Mouse (Mus musculus) left cerebral cortex, postnatal 25 days (tissue): ENCODE measurements around the gene Pde2a. TPM values are rescaled to one million over a fixed set of nuclear protein-coding genes. Genes with fewer than 3 reads are reported as not detected.

Experiments
- DNase-seq, 2 experiments: peaks; one replicate each; pipeline ENCODE4 v3.0.0; 2022; ENCODE audit warnings: low spot score in 2 of 2, mixed read lengths in 1 of 2
- intact Hi-C: fragments of 180-260 bp; cut with DNase I; formaldehyde crosslinking; loops from one replicate; pipeline ENCODE4 v1.15.1; 2025
- total RNA-seq, 2 experiments: library from RNA; stranded (reverse); gene quantifications; 2 replicates each; pipeline ENCODE4 v1.2.3; 2021

Gene Pde2a
- total RNA-seq, 2 experiments from 2014 or later, result 377 to 383 TPM

DNA sequence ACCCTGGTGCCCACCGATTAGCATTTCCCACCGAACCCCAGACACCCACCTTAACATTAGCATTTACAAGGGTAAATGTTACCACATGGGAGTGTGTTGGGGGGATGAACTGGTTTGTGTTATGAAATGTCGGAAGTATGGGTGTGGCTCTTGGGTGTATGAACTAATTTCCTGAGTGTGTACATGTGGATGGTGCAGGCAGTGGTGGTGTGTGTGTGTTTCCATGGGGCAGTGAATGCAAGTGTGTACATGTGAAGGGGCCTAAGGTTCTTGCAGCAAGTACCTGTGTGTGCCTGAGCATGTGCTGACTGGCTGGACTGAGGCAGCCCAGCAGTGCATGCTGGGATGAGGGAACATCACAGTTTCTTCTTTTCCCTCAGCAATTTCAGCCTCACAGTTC is 76.9 kb downstream of the Pde2a start:
- intact Hi-C loops, result no loop called here
- no peak for DNase-seq

DNA sequence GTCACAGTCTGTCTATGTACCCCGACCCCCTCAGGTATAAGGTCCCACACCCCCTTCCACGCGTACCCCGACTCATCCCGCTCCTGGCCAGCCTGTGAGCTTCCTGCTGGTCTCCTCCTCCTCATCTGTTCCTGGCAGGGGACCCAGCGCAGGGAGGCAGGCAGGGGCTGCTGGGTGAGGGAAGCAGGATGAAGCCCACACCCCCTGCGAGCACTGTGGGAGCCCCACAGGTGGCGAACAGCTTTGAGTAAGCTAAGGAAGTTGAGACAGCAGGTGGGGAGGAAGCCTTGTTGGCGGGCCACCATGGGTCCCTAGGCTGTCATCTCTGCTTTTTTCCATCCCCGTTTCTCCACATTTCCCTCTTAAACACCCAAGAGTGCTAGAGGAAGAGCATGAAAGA is 77.8 kb downstream of the Pde2a start:
- DNase-seq, result peak in 1 of 2 experiments; percentile 54
- intact Hi-C loops, result no loop called here

DNA sequence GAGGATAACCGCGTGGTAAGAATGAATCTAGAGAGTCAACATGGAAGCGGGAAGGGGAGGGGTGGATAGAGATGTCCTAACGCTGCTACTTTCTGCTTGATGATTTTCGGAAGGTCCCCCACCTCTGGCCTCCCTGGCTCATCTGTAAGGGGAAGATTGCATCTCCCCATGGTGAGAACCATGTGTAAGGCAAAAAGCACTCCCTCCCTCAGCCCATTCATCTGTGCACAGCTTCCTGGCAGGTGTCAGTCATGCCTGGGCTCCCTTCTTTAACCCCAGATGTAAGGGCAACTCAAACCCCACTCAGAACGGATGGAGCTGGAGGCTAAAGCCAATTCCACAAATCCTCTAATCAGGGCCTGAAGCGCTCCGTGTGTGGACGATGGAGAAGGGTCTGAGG is 78.2 kb downstream of the Pde2a start:
- intact Hi-C loops, result loop anchor here (5.0 kb wide), 2 partner anchors 72 to 87 kb away; partner anchors contain the start of gene Gm45837
- no peak for DNase-seq

DNA sequence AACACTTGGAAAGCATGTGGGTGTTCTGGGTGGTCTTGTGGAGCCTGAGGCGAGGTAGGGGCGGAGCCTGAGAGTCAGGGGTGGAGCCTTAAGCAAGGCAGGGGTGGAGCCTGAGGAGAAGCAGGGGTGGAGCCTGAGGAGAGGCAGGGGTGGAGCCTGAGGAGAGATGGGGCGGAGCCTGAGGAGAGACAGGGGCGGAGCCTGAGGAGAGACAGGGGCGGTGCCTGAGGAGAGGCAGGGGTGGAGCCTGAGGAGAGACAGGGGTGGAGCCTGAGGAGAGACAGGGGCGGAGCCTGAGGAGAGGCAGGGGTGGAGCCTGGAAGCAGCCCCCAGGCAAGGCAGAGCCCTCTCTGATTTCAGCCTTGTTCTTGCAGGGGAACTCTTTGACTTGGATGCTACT is 79.7 kb downstream of the Pde2a start:
- DNase-seq, result no peak
- intact Hi-C loops, result loop anchor here (5.0 kb wide), 2 partner anchors 74 to 89 kb away; partner anchors contain the start of gene Gm45837

DNA sequence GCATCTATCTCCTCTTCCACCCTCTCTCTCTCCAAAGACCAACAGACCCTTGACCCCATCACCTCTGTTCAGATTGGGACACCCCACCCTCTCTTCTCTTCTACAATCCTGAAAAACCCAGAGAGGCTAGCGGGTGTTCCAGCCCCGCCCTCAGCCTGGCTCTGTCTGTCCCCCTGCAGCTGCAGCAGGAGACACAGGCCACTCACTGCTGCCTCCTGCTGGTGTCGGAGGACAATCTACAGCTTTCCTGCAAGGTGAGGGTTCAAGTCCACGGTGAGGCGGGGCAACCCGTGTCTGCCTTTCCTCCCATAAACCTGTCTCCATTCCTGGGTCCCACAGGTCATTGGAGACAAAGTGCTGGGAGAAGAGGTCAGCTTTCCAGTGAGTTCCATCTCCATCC is 80.2 kb downstream of the Pde2a start:
- no peak for DNase-seq
- intact Hi-C loops, result loop anchor here (5.0 kb wide), 2 partner anchors 74 to 89 kb away; partner anchors contain the start of gene Gm45837

DNA sequence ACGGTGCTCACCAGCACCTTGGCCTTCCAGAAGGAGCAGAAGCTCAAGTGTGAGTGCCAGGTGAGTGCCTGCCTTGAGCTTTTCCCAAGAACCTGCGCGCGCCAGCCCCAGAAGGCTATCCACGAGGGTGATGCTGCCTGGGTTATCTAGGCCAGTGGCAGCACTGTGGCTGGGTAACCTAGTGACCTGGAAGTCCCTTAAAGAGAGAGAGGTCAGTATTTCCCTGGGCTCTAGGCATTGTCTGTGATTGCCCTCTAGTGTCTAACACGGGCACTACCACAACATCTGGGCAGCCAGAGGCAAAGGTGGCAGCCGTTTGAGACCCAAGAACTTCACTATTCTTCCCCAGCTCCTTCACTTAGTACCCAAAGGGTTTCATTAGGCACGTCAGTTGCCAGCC is 81.9 kb downstream of the Pde2a start:
- intact Hi-C loops, result loop anchor here (1.0 to 5.0 kb wide), 3 partner anchors 53 to 91 kb away; partner anchors contain the start of gene Gm45837
- DNase-seq, result peak in 1 of 2 experiments; percentile 64

DNA sequence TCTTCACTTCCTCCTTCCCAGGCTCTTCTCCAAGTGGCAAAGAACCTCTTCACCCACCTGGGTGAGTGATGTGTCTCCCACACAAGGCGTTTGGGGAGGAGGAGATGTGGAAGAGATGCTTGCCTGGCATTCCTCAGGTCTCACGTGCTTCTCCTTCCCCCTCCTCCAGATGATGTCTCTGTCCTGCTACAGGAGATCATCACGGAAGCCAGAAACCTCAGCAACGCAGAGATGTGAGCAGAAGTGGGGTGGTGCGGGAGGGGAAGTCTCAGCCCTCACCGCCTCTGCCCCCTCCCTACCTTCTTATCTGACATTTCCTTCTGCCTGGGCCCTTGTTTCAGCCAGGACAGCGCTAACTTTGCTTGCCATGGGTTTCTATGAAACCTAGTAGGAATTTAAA is 82.3 kb downstream of the Pde2a start:
- intact Hi-C loops, result loop anchor here (1.0 to 5.0 kb wide), 3 partner anchors 54 to 92 kb away; partner anchors contain the start of gene Gm45837
- no peak for DNase-seq

DNA sequence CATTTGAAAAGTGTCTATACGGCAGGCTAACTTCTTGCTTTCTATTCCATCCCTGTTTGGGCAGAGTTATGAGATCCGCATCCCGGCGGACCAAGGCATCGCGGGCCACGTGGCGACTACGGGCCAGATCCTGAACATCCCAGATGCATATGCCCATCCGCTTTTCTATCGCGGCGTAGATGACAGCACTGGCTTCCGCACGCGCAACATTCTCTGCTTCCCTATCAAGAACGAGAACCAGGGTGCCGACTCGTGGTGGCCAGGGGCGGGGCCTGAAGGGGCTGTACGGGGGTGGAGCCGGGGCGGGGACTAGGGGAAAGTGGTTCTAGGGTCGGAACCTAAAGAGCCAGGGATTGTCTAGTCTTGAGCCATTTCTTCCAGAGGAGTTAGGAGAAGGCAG is 83.0 kb downstream of the Pde2a start:
- DNase-seq, result no peak
- intact Hi-C loops, result loop anchor here (5.0 kb wide), 2 partner anchors 77 to 92 kb away; partner anchors contain the start of gene Gm45837

DNA sequence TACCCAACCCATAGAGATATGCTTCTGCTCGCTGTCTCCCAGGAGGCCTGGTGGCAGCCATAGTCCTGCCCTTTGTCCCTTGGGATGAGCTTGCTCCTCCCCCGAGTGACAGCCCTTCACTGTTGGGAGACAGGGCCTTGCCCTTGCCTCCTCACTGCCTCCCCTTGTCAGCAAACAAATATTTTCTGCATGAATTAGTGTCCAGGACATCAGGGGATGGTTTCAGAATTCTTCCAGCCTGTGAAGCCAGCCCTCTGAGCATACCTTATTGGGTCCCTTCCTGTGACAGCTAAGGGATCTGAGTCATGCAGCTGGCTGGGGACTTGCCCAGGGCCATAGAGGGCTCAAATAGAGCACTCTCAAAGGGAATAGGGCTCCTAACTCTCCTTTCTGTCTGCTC is 87.7 kb downstream of the Pde2a start:
- intact Hi-C loops, result no loop called here
- DNase-seq, result no peak

DNA sequence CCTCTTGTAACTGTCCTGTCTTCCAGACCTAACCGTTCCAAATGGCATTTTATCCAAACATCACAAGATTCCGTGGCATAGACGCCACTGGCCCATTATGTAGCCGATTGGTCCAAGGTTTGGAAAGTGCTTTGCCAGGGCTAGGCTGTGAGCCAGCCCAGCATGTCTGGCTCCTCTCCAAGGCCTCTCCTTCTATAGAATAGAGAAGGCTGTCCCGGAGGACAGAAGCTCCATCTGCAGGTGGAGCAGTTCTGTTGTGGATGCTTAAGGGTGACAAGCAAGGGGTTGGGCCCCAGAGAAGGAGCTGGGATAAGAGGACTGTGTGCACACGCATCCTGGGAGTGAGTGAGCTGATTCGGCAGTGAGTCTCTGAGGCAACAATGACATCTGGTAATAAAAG is 92.2 kb downstream of the Pde2a start:
- DNase-seq, result peak; percentile 61 to 67
- intact Hi-C loops, result no loop called here

DNA sequence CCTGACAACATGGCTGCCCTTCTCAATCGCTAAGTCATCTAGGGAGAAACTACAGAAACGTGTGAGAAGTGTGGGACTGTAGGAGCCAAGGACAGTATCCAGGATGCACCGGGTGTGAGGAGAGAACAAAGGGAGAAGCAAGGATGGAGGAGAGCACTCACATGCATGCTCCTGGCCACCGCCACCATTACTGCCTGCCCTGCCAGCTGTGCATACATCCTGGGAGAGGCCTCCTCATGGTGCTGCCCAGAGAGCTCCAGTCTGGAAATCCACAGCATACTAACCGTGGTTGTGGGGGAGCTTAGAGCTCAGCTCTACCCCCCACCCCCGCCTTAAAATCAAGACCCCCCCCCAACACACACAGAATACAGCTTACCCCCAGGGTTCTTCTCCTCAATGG is 93.3 kb downstream of the Pde2a start:
- DNase-seq, result no peak
- intact Hi-C loops, result no loop called here

DNA sequence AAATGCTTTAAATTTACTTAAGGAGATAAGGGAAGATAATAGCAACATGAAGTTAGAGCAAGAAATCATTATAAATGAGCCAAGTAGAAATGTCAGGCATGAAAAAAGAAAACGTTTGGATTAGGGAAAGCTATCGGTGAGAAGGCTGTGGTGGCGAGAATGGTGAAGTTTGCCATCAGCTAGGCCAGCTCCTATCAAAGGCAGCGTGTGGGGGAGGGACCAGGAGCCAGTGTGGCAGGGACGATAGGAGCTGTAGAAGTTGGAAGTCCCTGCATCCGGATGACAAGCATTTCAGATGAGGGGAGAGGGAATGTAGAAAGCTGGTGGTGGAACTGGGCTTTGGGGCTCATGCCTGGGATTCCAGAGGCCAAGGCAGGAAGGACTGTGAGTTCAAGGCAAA is 93.8 kb downstream of the Pde2a start:
- DNase-seq, result peak in 1 of 2 experiments; percentile 81
- intact Hi-C loops, result no loop called here

DNA sequence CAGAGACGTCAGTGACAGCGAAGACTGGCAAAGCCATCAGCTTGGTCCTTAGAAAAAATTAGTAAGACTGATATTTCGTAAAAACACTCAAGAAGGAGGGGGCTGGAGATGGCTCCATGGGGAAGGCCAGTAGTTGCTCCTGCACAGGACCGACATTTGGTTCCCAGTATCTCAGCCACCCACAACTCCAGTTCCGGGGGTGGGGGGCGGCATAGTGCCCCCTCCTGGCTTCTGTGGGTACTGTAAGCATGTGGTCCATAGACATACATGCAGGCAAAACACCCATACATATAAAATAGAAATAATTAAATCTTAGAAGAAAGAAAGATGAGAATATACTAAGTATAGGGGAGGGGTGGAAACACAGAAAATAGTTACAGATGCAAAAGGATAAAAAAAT is 95.0 kb downstream of the Pde2a start:
- DNase-seq, result no peak

DNA sequence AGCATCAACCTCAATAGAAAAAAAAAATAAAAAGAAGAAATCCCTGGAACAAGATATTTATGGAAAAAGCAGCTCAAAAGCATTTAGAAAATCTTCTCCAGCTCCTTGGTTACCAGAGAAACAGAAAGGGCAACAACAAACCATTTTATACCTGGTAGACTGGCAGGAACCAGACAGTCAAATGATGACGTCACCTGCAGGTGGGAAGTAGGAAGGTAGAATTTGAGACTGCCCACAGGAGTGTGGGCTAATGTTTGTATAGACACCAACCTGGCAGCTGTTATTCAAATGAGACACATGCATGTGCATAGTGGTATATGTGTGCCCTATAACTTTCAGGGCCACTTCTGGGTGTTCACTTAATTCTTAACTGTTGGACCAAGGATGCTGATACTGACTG is 100.2 kb downstream of the Pde2a start:
- DNase-seq, result peak in 1 of 2 experiments; percentile 52
- intact Hi-C loops, result loop anchor here (5.0 kb wide), 1 partner anchor 69 kb away; no protein-coding TSS in a partner anchor

More for the DNA sequence above, 95.0 kb downstream of the Pde2a start:
- intact Hi-C loops, result no loop called here

DNA sequence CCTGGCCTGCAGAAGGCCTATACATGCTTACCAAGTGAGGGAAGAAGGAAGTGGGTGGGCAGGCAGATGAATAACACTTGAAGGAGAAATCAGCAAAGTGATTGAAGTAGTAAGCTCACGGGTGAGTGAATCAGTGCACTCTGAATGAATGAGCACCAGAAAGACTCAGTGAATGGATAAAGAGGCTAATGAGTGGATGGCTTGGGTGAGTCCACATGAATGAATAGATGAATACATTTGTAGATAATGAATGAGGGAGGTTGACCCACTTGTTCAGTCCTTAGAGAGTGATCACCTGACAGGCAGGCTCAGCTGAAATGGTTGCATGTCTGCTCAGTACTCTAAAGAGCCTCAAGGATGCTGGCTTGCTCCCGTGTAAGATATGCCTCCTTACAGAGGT is 101.7 kb downstream of the Pde2a start:
- intact Hi-C loops, result loop anchor here (5.0 kb wide), 1 partner anchor 71 kb away; no protein-coding TSS in a partner anchor
- DNase-seq, result no peak

DNA sequence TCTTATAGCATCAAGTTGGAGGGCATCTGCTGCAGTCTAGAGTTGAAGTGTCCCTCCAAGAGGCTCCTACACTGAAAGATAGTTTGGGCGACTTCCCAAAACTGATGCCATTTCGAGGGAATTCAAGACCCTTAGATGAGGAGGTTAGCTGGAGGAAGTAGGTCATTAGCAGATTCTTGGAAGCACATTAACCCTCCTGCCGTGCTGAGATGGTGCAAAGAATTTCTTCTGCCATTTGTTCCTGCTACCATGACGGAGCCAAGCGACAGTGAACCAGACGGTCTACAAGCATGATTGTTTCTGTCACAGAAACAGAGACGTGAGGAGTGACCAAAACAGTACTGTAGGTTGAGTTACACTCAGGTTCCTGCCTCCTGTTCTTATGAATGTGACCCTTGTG is 105.0 kb downstream of the Pde2a start:
- DNase-seq, result no peak
- intact Hi-C loops, result no loop called here

DNA sequence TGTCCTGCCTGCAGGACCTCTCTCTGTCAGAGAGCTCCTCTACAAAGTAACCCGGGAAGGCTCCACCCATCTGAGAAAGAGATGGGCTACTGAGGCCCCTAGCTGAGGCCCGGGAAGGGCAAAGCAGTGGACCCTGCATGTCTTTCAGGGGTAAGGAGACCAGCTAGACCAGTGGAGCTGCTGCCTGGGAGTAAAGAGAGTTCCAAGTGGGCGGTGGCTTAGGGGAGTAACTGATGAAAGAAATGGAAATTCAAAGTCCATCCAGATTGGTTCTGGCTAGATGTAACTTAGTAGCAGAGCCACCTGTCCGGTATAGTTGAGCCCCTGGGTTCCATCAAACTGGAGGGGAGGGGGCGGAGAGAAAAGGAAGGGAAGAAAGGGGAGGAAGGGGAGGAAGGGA is 112.9 kb downstream of the Pde2a start:
- no peak for DNase-seq
- intact Hi-C loops, result no loop called here

DNA sequence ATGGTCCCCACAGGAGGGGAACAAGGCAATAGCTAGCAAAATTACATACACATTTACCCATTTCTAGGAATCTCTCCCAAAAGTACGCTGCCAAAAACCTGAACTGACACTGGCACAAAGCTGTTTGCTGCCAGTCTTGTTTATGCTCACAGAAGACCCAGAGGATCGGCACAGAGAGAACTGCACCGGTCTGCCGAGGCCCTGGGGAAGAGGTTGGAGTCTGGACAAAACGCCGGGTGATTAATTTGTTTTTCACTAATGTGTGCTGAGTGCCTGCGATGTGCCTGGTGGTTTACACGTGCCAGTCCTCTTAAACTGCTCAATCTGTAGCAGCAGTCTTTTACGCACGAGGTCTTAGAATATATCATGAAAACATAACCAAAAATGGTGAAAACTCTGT is 113.6 kb downstream of the Pde2a start:
- intact Hi-C loops, result no loop called here
- DNase-seq, result no peak

DNA sequence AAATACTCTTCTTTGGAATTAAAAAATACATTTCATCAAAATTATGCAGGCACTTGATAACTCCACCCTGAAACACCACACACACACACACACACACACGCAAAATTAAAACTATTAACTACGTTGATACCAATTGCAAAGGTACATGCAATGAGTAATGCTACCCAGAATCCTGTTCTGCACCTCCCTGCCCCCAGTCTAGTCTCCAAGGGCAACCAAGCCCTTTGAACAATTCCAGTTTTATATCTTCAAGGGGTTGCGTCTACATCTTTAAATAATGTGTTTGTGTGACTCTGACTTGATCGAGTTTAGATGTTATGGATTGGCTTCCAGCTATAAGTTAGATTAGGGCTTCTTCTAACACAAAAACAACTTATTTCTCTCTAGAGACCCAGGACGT is 114.0 kb downstream of the Pde2a start:
- no peak for DNase-seq
- intact Hi-C loops, result no loop called here

DNA sequence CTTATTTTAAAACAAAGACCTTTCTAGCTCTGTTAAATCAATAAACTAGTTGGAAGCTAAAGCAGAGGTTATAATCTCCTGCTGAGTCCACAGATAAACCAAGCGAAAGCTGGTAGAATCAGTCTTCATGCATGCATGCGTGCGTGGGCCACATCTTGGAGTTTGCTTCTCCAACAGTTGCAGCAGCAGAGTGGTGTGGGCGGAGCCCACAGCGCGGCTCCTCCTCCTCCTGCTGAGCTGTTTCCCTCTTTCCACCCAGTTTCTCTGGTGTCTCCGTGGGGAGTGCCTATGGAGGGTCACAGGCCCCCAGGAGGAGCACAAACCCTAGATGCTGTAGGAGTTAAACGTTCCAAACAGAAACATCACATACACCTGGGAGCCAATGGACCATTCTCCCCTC is 116.0 kb downstream of the Pde2a start:
- peak in 1 of 2 experiments; percentile 77 for DNase-seq
- intact Hi-C loops, result no loop called here

DNA sequence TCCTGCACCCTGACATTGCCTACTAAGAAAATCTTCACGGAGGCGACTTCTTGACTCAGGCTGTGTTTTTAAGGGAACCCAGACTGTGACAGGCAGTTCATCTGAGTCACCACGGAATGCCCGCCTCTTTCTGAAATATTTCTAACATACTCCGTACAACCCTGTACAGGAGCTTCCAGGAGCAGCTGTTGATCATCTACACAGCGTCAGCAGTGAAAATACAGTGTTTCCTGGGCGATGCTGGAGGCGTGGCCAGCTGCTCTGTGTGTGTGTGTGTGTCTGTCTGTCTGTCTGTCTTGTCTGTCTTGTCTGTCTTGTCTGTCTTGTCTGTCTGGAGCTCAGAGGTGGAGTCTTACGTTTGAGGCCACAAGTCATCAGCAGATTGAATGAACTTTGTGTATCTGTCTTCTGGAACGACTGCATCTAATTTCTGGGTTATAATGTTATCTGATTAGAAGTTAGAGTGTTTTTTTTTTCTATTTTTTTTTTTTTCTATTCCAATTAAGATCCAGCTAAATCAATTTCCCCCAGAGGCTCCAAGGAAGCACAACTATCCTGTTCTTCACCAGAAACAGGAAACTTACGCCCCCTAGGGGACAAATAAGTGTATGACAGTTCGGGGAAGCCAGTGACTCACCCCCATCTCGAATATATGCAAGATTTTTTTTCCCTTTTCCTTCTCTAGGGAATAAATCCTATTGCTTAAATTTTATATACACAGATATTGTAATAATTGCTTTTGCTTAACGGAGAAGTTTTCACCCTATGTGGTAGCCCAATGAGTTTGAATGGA is 116.8 kb downstream of the Pde2a start:
- DNase-seq, result peak; percentile 64 to 89
- intact Hi-C loops, result loop anchor here (2.0 kb wide), 1 partner anchor 112 kb away; no protein-coding TSS in a partner anchor
